Mouse (Mus musculus): ENCODE measurements around the gene Sptbn4.

Sptbn4 gene

DNA sequence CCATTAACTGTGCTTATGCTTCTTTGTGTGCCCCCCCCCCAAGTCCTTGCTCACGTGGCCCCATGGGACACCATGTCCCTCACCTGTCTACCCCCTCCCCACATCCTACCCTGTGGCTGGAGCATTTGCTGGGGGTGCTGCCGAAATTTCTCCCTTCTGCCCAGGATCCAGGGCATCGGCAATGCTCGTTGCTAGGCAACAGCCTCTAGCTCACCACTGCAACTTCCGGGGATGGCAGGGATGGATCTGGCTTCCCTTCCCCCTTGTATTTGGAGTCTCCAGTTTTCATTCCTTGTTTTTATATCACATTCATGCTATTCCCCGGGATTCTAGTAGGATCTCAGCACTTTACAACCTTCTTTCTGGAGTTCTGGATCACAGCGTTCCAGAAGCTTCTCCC, 108.0 kb downstream of the Sptbn4 start:
- DNase-seq: peak; percentile 84

GRCm38 (mm10) chr7:27339114-27339513, 108.4 kb downstream of the Sptbn4 start:
- DNase-seq: peak; percentile 69

- DNase-seq: no peak
Observed at GRCm38 (mm10) chr7:27337175-27337853, 110.2 kb downstream of the Sptbn4 start, which contains the start of gene Ltbp4. Gene Ltbp4 (minus strand): TSS chr7:27337692.

GRCm38 (mm10) chr7:27335928-27336823, 111.3 kb downstream of the Sptbn4 start:
- DNase-seq: peak; percentile 92

DNA sequence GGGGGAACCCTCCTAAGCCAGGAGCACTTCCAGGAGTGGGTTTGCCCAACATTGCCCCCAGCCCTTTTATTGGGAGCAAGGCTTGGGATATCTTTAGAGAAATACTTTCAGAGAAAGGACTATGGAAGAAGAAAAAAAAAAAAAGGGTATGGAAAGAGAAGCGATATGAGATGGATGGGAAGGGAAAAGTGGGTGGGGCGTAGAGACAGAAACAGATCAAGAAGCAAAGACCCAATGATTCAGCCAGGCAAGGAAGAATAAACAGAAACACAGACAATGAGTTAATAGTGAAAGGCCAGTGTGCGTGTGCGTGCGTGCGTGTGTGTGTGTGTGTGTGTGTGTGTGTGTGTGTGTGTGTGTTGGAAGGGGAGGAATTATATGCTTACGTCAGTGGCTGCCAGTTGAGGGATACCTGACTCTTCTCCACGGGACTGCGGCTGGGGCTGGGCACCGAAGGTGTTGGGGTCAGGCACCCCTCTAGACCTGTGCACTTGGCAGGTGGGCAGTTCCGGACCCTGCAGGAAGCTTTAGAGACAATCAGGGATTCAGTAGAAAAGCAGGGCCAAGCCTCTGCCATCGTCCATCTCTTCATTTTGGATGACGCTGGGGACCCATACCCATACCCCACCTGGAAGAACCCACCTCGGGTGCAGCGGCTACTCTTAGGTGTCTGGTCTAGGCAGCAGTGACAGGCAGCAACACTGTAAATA, 112.3 kb downstream of the Sptbn4 start:
- no peak for DNase-seq

DNA sequence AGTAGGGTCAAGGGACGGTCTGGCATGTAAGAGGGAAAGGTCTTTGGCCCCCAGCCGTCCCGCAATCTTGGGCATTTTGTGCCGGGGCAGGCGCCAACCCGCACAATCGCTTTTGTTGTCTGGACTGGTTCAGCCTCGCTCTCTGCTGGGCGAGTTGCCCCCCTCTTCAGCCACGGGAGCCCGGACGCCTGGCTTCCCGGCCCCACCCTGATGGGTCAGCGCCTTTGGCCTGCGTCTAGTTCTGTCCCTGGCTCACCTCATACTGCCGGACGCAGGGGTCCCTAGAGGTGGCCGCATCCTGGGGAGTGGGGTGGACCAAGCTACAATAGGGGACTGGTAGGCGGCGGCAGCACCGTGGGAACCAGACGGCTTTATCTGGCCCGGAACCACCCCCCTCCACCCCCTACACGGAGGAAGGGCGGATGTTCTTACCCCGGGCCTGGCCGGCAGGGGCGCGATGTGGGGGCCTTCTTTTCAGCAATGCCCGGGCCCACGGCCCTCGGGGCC, 113.0 kb downstream of the Sptbn4 start:
- DNase-seq: no peak

- DNase-seq: no peak
Observed at GRCm38 (mm10) chr7:27333316-27333941, 114.1 kb downstream of the Sptbn4 start.

DNA sequence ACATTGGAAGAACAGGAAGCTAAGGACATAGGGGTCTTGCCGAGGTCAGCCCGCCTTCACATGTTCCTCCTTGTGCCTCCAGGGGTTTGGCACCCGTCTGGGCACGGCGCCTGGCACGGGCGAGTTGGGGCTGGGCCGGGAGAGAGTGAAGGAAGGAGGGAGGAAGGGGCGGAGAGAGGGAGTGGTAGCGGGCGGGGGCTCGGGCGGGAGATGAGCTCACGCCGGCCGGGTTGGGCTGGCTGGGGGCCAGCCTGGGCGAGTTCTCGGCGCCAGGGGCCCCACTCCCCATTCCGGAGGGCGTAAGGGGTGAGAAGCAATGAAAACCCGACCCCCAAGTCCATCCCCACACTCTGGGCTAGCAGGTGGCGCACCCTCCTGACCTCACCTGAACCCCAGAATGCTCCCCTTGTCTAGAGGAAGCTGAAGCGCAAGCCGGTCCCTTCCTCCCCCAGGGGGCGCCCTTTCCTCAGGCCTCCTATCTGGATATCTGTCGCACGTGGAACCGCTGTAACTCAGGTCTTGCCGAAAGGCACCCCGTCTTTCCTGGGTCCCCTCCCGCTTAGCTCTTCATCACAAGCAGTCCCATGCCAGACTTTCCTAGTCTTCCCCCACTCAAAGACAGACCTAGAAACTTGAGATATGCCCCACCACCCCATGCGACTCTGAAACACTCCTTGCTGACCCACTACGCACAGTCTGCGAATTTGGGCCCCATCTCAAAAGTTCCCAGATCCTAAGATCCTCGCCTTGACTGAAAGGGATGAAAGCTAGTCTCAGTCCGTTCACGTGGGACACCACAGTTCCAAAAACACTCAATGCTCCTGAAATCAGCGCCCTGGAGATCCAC, 114.9 kb downstream of the Sptbn4 start:
- DNase-seq: peak; percentile 78

DNA sequence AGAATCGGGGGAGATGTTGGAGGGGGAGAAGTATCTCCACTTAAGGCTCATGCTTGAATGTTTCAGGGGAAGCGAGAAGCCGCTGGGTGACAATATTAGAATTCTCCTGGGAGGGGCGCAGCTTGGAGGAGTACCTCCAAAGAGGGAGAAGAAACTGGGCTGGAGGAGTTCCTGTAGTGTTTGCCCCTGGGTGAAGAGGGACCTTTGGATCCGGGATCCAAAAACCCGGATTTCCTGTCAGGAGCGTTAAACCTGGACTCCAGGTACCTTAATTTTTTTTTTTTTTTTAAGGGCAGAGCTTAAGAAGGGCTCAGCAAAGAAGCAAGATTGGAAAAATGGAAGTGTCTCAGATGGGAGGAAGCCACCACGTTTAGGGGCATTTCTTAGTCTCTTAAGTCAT, 115.6 kb downstream of the Sptbn4 start:
- DNase-seq: no peak

DNA sequence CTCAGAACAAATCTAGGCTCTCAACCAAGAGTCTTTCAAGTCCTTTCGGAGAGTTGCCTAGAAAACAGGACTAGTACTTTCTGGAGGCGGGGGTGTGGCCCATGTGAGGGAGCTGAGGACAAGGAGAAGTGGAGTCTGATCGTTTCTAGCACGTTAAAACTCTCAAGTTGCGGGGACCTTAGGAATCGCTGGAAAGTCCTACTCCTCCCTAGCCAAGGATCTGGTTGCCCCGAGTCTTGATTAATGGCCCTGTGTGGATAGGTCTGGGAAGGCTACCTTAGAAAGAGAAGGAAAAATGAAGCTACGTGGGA, 116.0 kb downstream of the Sptbn4 start:
- DNase-seq: no peak

DNA sequence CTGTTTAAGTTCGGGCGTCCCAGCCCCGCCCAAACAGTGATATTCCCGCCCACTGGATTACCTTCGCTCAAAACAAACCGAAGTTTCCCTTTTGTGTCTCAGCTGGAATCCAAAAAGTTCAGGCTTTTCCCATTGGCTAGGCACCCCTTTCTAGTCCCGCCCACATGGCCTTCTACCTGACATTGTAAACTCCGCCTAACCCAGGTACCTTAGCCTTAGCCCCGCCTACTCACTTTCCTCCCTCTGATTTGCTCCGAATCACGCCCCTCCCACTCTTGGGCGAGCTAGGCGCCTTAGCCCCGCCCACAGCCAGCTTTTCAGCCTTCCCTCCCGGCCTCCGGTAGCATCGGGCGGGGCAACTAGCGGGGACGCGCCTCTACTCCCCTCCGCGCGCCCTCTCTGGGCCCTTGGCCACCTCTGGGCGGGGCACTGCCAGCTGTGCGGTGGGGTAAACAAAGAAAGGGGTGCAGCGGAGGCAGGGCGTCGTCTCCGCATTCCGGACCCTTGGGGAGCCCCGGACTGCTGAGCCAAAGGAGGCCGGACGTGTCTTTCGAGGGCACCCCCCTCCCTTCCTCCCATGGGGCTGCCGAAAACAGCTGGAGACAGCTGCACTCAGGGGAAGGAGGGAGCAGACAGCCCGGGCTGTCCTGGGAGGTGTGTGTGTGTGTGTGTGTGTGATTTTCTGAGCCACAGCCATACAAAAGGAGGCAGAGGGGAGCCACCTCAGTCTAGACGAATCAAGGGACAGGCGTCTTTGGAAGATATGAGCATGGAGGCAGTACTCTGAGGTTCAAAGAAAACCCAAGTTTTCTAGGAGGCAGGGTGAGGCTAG, 116.6 kb downstream of the Sptbn4 start:
- peak; percentile 71 for DNase-seq

DNA sequence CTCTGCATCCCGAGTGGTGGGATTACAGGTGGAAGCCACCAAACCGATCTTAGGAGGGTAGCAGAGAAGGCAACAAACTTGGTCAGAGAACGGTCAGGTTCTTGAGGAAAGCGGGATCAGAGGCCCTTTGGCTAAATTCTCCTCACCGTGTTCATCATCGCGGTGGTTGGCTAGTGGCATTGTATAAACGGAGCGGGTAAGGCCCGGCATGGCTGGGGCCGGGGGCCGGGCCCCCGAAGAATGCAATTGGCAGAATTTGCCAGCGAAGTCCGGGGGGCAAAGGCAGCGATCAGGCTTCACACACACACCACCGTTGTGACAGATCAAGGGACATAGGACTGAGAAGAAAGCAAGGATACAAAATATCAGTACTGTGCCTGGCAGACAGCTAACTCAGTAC, 117.5 kb downstream of the Sptbn4 start:
- no peak for DNase-seq

DNA sequence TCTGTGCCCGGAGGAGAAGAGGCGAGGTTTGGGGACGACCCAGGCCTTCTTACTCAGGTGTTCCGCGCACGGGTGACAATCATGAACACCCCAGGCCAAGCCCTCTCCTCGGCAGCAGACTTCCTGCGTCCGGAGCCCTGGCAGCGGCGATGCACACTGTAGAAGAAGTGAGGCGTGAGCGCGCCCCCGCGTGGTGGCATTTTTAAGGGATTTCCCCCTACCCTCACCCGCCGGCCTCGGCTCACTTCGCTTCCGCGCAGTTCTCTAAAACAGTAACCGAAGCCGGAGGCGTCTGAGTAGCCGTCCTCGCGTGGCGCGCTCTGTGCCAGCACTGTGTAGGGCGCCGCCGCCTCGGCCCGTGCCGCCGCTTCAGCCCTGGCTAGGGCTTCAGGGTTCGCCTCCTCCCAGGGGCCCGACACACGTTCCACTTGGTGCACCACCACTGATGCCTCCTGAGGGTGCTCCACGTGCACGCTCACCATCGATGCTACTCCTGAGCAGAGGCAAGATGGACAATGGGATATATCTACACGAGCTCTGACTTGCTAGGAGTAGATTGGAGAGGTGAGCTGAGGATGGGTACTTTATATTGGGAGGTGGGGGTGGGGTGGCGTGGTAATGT, 118.0 kb downstream of the Sptbn4 start:
- DNase-seq: peak; percentile 70

DNA sequence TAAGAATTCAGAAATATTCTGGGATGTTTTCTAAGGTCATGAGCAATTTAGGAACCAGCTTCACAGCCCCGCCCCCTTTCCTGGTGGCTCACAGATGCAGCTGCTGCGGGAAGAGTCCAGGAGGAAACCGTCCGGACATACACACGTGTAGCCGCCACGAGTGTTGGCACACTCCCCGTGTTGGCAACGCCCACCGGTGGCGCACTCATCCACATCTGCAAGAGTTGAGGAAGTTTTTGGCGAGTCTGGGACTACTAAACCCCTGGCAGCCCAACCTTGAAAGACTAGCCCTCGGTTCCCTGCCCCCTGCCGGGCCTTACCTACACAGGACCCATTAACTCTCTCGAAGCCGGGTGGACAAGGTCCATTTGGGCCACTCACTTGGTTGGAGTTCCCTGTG, 118.8 kb downstream of the Sptbn4 start:
- DNase-seq: no peak

GRCm38 (mm10) chr7:27328161-27328560, 119.3 kb downstream of the Sptbn4 start:
- DNase-seq: no peak

- DNase-seq: no peak
Observed at GRCm38 (mm10) chr7:27327500-27327899, 120.0 kb downstream of the Sptbn4 start.

GRCm38 (mm10) chr7:27326101-27326880, 121.2 kb downstream of the Sptbn4 start:
- no peak for DNase-seq

DNA sequence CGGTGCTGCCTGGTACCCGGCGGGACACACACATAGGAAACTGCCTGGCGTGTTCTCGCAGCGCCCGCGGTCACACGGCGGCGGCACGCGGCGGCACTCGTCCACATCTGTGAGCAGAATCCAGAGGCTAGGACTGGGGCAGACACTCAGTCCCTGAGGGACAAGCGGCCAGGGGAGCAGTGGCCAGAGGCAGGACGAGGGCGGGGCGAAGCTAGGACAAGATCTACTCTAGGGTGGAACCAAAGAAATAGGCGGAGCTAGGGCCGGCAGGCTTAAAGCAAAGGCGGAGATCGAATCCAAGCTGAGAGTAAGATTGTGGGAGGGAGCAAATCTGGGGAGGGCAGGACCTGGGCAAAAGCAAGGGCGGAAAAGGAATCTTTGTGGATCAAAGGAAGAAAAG, 121.8 kb downstream of the Sptbn4 start:
- DNase-seq: no peak

DNA sequence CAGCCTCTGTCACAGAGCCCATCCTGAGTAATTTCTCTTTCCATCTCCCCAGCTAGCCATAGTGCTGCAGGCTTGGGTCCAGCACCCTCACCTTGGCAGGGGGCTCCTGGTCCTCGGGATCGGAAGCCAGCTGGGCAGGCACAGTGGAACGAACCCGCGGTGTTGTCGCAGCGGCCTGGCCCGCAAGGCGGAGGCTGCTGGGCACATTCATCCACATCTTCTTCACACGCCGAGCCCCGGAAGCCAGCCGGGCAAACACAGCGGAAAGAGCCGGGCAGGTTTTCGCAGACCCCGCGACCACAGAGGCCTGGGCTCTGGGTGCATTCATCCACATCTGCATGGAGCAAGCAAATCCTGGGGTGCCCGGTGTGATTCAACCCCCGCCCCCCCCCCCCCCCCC, 122.6 kb downstream of the Sptbn4 start:
- no peak for DNase-seq

GRCm38 (mm10) chr7:27324161-27324560, 123.3 kb downstream of the Sptbn4 start:
- DNase-seq: no peak
